Mouse (Mus musculus): Measurements from ENCODE around the gene Nckap1l. TPM values are rescaled to one million over a fixed set of nuclear protein-coding genes. Genes with fewer than 3 reads are reported as not detected.
A peak's percentile ranks its signal among the peaks of the same experiment; 100 is the strongest.

Gene Nckap1l
- total and polyA plus RNA-seq, 2 experiments: 2.2 to 6.2 TPM

GRCm38 (mm10) chr15:103479080-103479606 lies 25.5 kb downstream of the Nckap1l start:
- WGBS: 76% methylated on average over 1 of the region's 1 CpGs
- H3K36me3 ChIP-seq (ENCODE audit: control insufficient read depth, insufficient read depth, low read length): no peaks in the 10 kb centered on the region
- no peaks in the 10 kb centered on the region for H3K79me2 ChIP-seq (ENCODE audit: control insufficient read depth, insufficient read depth, low read length)
- TF ChIP-seq POLR2A (IDR thresholded peaks at IDR 0.05; ENCODE audit: extremely low read depth, insufficient read depth, low read length) (no peak), CTCF (IDR thresholded peaks at IDR 0.05; ENCODE audit: low read depth, low read length) (no peak)
- no peaks in the 10 kb centered on the region; the same call in 1 of the 2 replicates for H3K27me3 ChIP-seq (ENCODE audit: control insufficient read depth, insufficient read depth, low read length)
- no peak overlapping the region for H3K9ac ChIP-seq (ENCODE audit: low read depth, low read length)
- no peak overlapping the region for H3K27ac ChIP-seq (replicated peaks; ENCODE audit: insufficient read depth, low read depth, low read length)
- H3K4me1 ChIP-seq (ENCODE audit: control insufficient read depth, insufficient read depth, low read length): no peaks in the 10 kb centered on the region
- no peak overlapping the region for H3K4me3 ChIP-seq (ENCODE audit: insufficient read depth, low read depth, low read length)
- DNase-seq (ENCODE audit: extremely low read depth, low read depth, low spot score): no peak

GRCm38 (mm10) chr15:103480129-103480528 lies 26.5 kb downstream of the Nckap1l start:
- Histone ChIP-seq H3K79me2 (ENCODE audit: control insufficient read depth, insufficient read depth, low read length) (no peaks in the 10 kb centered on the region), H3K4me1 (ENCODE audit: control insufficient read depth, insufficient read depth, low read length) (no peaks in the 10 kb centered on the region), H3K27me3 (ENCODE audit: control insufficient read depth, insufficient read depth, low read length) (no peaks in the 10 kb centered on the region; the same call in none of the 2 replicates), H3K36me3 (ENCODE audit: control insufficient read depth, insufficient read depth, low read length) (no peaks in the 10 kb centered on the region), H3K4me3 (ENCODE audit: insufficient read depth, low read depth, low read length) (no peak overlapping the region), H3K9ac (ENCODE audit: low read depth, low read length) (no peak overlapping the region), H3K27ac (replicated peaks; ENCODE audit: insufficient read depth, low read depth, low read length) (no peak overlapping the region)
- 84% methylated on average over 2 of the region's 2 CpGs for WGBS
- no peak for TF ChIP-seq POLR2A (IDR thresholded peaks at IDR 0.05; ENCODE audit: extremely low read depth, insufficient read depth, low read length)
- DNase-seq (ENCODE audit: extremely low read depth, low read depth, low spot score): no peak

GRCm38 (mm10) chr15:103482488-103482887 lies 28.9 kb downstream of the Nckap1l start:
- Histone ChIP-seq H3K79me2 (ENCODE audit: control insufficient read depth, insufficient read depth, low read length) (no peaks in the 10 kb centered on the region), H3K27ac (replicated peaks; ENCODE audit: insufficient read depth, low read depth, low read length) (no peak overlapping the region), H3K4me3 (ENCODE audit: insufficient read depth, low read depth, low read length) (no peak overlapping the region), H3K36me3 (ENCODE audit: control insufficient read depth, insufficient read depth, low read length) (no peaks in the 10 kb centered on the region), H3K9ac (ENCODE audit: low read depth, low read length) (no peak overlapping the region), H3K4me1 (ENCODE audit: control insufficient read depth, insufficient read depth, low read length) (no peaks in the 10 kb centered on the region), H3K27me3 (ENCODE audit: control insufficient read depth, insufficient read depth, low read length) (no peaks in the 10 kb centered on the region; the same call in none of the 2 replicates)
- 11% methylated on average over 1 of the region's 1 CpGs for WGBS
- TF ChIP-seq POLR2A (IDR thresholded peaks at IDR 0.05; ENCODE audit: extremely low read depth, insufficient read depth, low read length) (no peak), CTCF (IDR thresholded peaks at IDR 0.05; ENCODE audit: low read depth, low read length) (no peak)
- DNase-seq (ENCODE audit: extremely low read depth, low read depth, low spot score): no peak

GRCm38 (mm10) chr15:103484490-103484889 lies 30.9 kb downstream of the Nckap1l start:
- Histone ChIP-seq H3K27me3 (ENCODE audit: control insufficient read depth, insufficient read depth, low read length) (no peaks in the 10 kb centered on the region; the same call in none of the 2 replicates), H3K9ac (ENCODE audit: low read depth, low read length) (no peak overlapping the region), H3K27ac (replicated peaks; ENCODE audit: insufficient read depth, low read depth, low read length) (no peak overlapping the region), H3K36me3 (ENCODE audit: control insufficient read depth, insufficient read depth, low read length) (no peaks in the 10 kb centered on the region), H3K4me1 (ENCODE audit: control insufficient read depth, insufficient read depth, low read length) (no peaks in the 10 kb centered on the region), H3K4me3 (ENCODE audit: insufficient read depth, low read depth, low read length) (no peak overlapping the region), H3K79me2 (ENCODE audit: control insufficient read depth, insufficient read depth, low read length) (no peaks in the 10 kb centered on the region)
- WGBS: 51% methylated on average over 2 of the region's 2 CpGs
- no peak for DNase-seq (ENCODE audit: extremely low read depth, low read depth, low spot score)
- TF ChIP-seq POLR2A (IDR thresholded peaks at IDR 0.05; ENCODE audit: extremely low read depth, insufficient read depth, low read length): no peak
- no peak for TF ChIP-seq CTCF (IDR thresholded peaks at IDR 0.05; ENCODE audit: low read depth, low read length)

GRCm38 (mm10) chr15:103485106-103485505 lies 31.5 kb downstream of the Nckap1l start:
- no peak overlapping the region for H3K27ac ChIP-seq (replicated peaks; ENCODE audit: insufficient read depth, low read depth, low read length)
- TF ChIP-seq CTCF (IDR thresholded peaks at IDR 0.05; ENCODE audit: low read depth, low read length): no peak
- TF ChIP-seq POLR2A (IDR thresholded peaks at IDR 0.05; ENCODE audit: extremely low read depth, insufficient read depth, low read length): no peak
- WGBS: 69% methylated on average over 3 of the region's 3 CpGs
- H3K27me3 ChIP-seq (ENCODE audit: control insufficient read depth, insufficient read depth, low read length): no peaks in the 10 kb centered on the region; the same call in none of the 2 replicates
- DNase-seq (ENCODE audit: extremely low read depth, low read depth, low spot score): no peak
- no peak overlapping the region for H3K9ac ChIP-seq (ENCODE audit: low read depth, low read length)
- H3K4me1 ChIP-seq (ENCODE audit: control insufficient read depth, insufficient read depth, low read length): no peaks in the 10 kb centered on the region
- H3K79me2 ChIP-seq (ENCODE audit: control insufficient read depth, insufficient read depth, low read length): no peaks in the 10 kb centered on the region
- H3K36me3 ChIP-seq (ENCODE audit: control insufficient read depth, insufficient read depth, low read length): no peaks in the 10 kb centered on the region
- H3K4me3 ChIP-seq (ENCODE audit: insufficient read depth, low read depth, low read length): no peak overlapping the region

- 47% methylated on average over 1 of the region's 1 CpGs for WGBS
- H3K79me2 ChIP-seq (ENCODE audit: control insufficient read depth, insufficient read depth, low read length): no peaks in the 10 kb centered on the region
Measured at GRCm38 (mm10) chr15:103486658-103487057, 33.1 kb downstream of the Nckap1l start.

More at GRCm38 (mm10) chr15:103486658-103487057, 33.1 kb downstream of the Nckap1l start:
- H3K27ac ChIP-seq (replicated peaks; ENCODE audit: insufficient read depth, low read depth, low read length): no peak overlapping the region
- H3K4me1 ChIP-seq (ENCODE audit: control insufficient read depth, insufficient read depth, low read length): no peaks in the 10 kb centered on the region
- no peak overlapping the region for H3K9ac ChIP-seq (ENCODE audit: low read depth, low read length)
- no peak overlapping the region for H3K4me3 ChIP-seq (ENCODE audit: insufficient read depth, low read depth, low read length)
- H3K36me3 ChIP-seq (ENCODE audit: control insufficient read depth, insufficient read depth, low read length): no peaks in the 10 kb centered on the region
- H3K27me3 ChIP-seq (ENCODE audit: control insufficient read depth, insufficient read depth, low read length): no peaks in the 10 kb centered on the region; the same call in none of the 2 replicates
- TF ChIP-seq CTCF (IDR thresholded peaks at IDR 0.05; ENCODE audit: low read depth, low read length) (no peak), POLR2A (IDR thresholded peaks at IDR 0.05; ENCODE audit: extremely low read depth, insufficient read depth, low read length) (no peak)
- DNase-seq (ENCODE audit: extremely low read depth, low read depth, low spot score): peak; percentile 23

All from liver, adult 2 months (tissue).